Mouse (Mus musculus) erythroblast, embryonic 14.5 days (primary cell): ENCODE results near the gene Dbndd2. TPM values are rescaled to one million over a fixed set of nuclear protein-coding genes. Genes with fewer than 3 reads are reported as not detected.

Source experiments
- H3K27me3 ChIP-seq: 2 replicates; pipeline ENCODE4 v1.6.1; 2012; ENCODE audit warnings: inconsistent platforms; ENCODE audit not compliant: control insufficient read depth
- H3K36me3 ChIP-seq: 2 replicates; pipeline ENCODE4 v1.6.1; 2012; ENCODE audit warnings: mild to moderate bottlenecking, inconsistent platforms; ENCODE audit not compliant: control insufficient read depth
- H3K4me1 ChIP-seq: 2 replicates; pipeline ENCODE4 v1.6.1; 2012; ENCODE audit warnings: inconsistent platforms; ENCODE audit not compliant: control insufficient read depth
- H3K4me3 ChIP-seq: replicated peaks from 2 replicates; pipeline ENCODE3; 2012; ENCODE audit warnings: moderate library complexity, mild to moderate bottlenecking, inconsistent platforms
- H3K9me3 ChIP-seq: 2 replicates; pipeline ENCODE4 v1.6.1; 2012; ENCODE audit warnings: low read length, inconsistent platforms, mixed read lengths; ENCODE audit not compliant: control insufficient read depth
- GATA1 ChIP-seq: IDR thresholded peaks from 2 replicates; pipeline ENCODE4 v1.6.1; 2012; ENCODE audit warnings: low read length, inconsistent platforms, mixed read lengths
- TAL1 ChIP-seq: IDR thresholded peaks from 3 replicates; pipeline ENCODE4 v1.6.1; 2012; ENCODE audit warnings: low read length, inconsistent platforms, mixed read lengths
- polyA plus RNA-seq: library from polyadenylated mRNA; stranded (reverse); fragments of >175 nt; gene quantifications from 2 replicates; pipeline ENCODE4 v1.2.3, GENCODE M21; 2012

Gene Dbndd2
- polyA plus RNA-seq, 1 experiment, result 0.11 TPM

GRCm38 (mm10) chr2:164510621-164511190 is 24.8 kb downstream of the Dbndd2 start:
- Histone ChIP-seq H3K9me3 (no peaks in the 10 kb centered on the region), H3K4me1 (peaks cover 12% of the 10 kb centered on the region), H3K27me3 (no peaks in the 10 kb centered on the region), H3K36me3 (peaks cover 22% of the 10 kb centered on the region), H3K4me3 (no peak overlapping the region)
- no peak for TF ChIP-seq TAL1
- TF ChIP-seq GATA1, result no peak

GRCm38 (mm10) chr2:164512121-164512909 is 26.4 kb downstream of the Dbndd2 start:
- peaks cover 12% of the 10 kb centered on the region for H3K4me1 ChIP-seq
- peaks cover 8% of the 10 kb centered on the region for H3K36me3 ChIP-seq
- no peaks in the 10 kb centered on the region for H3K9me3 ChIP-seq
- no peaks in the 10 kb centered on the region for H3K27me3 ChIP-seq
- no peak overlapping the region for H3K4me3 ChIP-seq
- TF ChIP-seq GATA1 (no peak), TAL1 (no peak)

- Histone ChIP-seq H3K4me1 (peaks cover 12% of the 10 kb centered on the region), H3K36me3 (peaks cover 5% of the 10 kb centered on the region), H3K4me3 (no peak overlapping the region), H3K27me3 (no peaks in the 10 kb centered on the region), H3K9me3 (no peaks in the 10 kb centered on the region)
- TF ChIP-seq GATA1 (no peak), TAL1 (no peak)
Observed at GRCm38 (mm10) chr2:164513389-164513788, 27.5 kb downstream of the Dbndd2 start.

- H3K27me3 ChIP-seq, result no peaks in the 10 kb centered on the region
Observed at GRCm38 (mm10) chr2:164514916-164515315, 29.0 kb downstream of the Dbndd2 start.

GRCm38 (mm10) chr2:164515897-164516296 is 30.0 kb downstream of the Dbndd2 start:
- TF ChIP-seq GATA1 (no peak), TAL1 (no peak)
- H3K4me1 ChIP-seq, result peaks cover 12% of the 10 kb centered on the region
- H3K27me3 ChIP-seq, result peaks cover 3% of the 10 kb centered on the region
- H3K4me3 ChIP-seq, result no peak overlapping the region
- H3K36me3 ChIP-seq, result no peaks in the 10 kb centered on the region
- H3K9me3 ChIP-seq, result no peaks in the 10 kb centered on the region

More at GRCm38 (mm10) chr2:164514916-164515315, 29.0 kb downstream of the Dbndd2 start:
- TF ChIP-seq TAL1, result no peak
- Histone ChIP-seq H3K36me3 (no peaks in the 10 kb centered on the region), H3K4me3 (no peak overlapping the region), H3K9me3 (no peaks in the 10 kb centered on the region), H3K4me1 (peaks cover 12% of the 10 kb centered on the region)

- no peaks in the 10 kb centered on the region for H3K36me3 ChIP-seq
- no peaks in the 10 kb centered on the region for H3K9me3 ChIP-seq
- H3K4me3 ChIP-seq, result no peak overlapping the region
- peaks cover 7% of the 10 kb centered on the region for H3K27me3 ChIP-seq
- peaks cover 12% of the 10 kb centered on the region for H3K4me1 ChIP-seq
- no peak for TF ChIP-seq TAL1
- TF ChIP-seq GATA1, result no peak
Observed at GRCm38 (mm10) chr2:164516592-164516991, 30.7 kb downstream of the Dbndd2 start.

- peaks cover 6% of the 10 kb centered on the region for H3K4me1 ChIP-seq
- no peak overlapping the region for H3K4me3 ChIP-seq
- H3K27me3 ChIP-seq, result peaks cover 16% of the 10 kb centered on the region
- H3K36me3 ChIP-seq, result no peaks in the 10 kb centered on the region
- TF ChIP-seq TAL1, result no peak
- no peak for TF ChIP-seq GATA1
- H3K9me3 ChIP-seq, result no peaks in the 10 kb centered on the region
Observed at GRCm38 (mm10) chr2:164517485-164518221, 31.7 kb downstream of the Dbndd2 start.

- no peaks in the 10 kb centered on the region for H3K36me3 ChIP-seq
- peaks cover 20% of the 10 kb centered on the region for H3K27me3 ChIP-seq
Observed at GRCm38 (mm10) chr2:164518266-164519170, 32.6 kb downstream of the Dbndd2 start.

More at GRCm38 (mm10) chr2:164518266-164519170, 32.6 kb downstream of the Dbndd2 start:
- Histone ChIP-seq H3K9me3 (no peaks in the 10 kb centered on the region), H3K4me3 (no peak overlapping the region), H3K4me1 (no peaks in the 10 kb centered on the region)
- TF ChIP-seq TAL1, result no peak
- no peak for TF ChIP-seq GATA1
